In genomic region chr16:30374927-30375326, GRCm38 (mm10) we compare ENCODE assay signal across 14 mouse cellular contexts.
"Had no signal": no experiment of that assay in that cellular context is flagged by ENCODE, and none has a peak within 500 bp of the region (broad histone marks: within the 10 kb centered on the region; RNA-seq: fewer than 3 reads in every experiment).

No protein-coding gene starts in this region.

- H3K9me3 ChIP-seq: embryonic facial prominence, embryonic 10.5 days; embryonic facial prominence, embryonic 12.5 days; embryonic facial prominence, embryonic 13.5 days; embryonic facial prominence, embryonic 15.5 days; forebrain, embryonic 10.5 days; forebrain, embryonic 12.5 days; forebrain, embryonic 13.5 days; forebrain, embryonic 15.5 days had no signal

- H3K27me3 ChIP-seq: embryonic facial prominence, embryonic 12.5 days; embryonic facial prominence, embryonic 13.5 days; embryonic facial prominence, embryonic 15.5 days; forebrain, embryonic 12.5 days; forebrain, embryonic 13.5 days; forebrain, embryonic 15.5 days had no signal

- H3K4me2 ChIP-seq: embryonic facial prominence, embryonic 12.5 days; embryonic facial prominence, embryonic 13.5 days; embryonic facial prominence, embryonic 15.5 days; forebrain, embryonic 12.5 days; forebrain, embryonic 13.5 days; forebrain, embryonic 15.5 days had no signal

- DNase-seq: gastrocnemius, postnatal 14 days; gastrocnemius, postnatal 25 days; heart, adult 2 months had no signal

- H3K4me1 ChIP-seq: embryonic facial prominence, embryonic 10.5 days; embryonic facial prominence, embryonic 12.5 days; embryonic facial prominence, embryonic 13.5 days; embryonic facial prominence, embryonic 15.5 days; forebrain, embryonic 10.5 days; forebrain, embryonic 12.5 days had no signal

- H3K4me3 ChIP-seq: embryonic facial prominence, embryonic 10.5 days; embryonic facial prominence, embryonic 12.5 days; embryonic facial prominence, embryonic 13.5 days; embryonic facial prominence, embryonic 15.5 days; erythroblast, embryonic 14.5 days; forebrain, embryonic 10.5 days; forebrain, embryonic 12.5 days; forebrain, embryonic 13.5 days; forebrain, embryonic 15.5 days; gastrocnemius, adult 2 months; heart, adult 2 months had no signal

- H3K9ac ChIP-seq: embryonic facial prominence, embryonic 12.5 days; embryonic facial prominence, embryonic 13.5 days; embryonic facial prominence, embryonic 15.5 days; forebrain, embryonic 12.5 days; forebrain, embryonic 13.5 days; forebrain, embryonic 15.5 days; forebrain, postnatal 0 days had no signal

- H3K27ac ChIP-seq: embryonic facial prominence, embryonic 10.5 days; embryonic facial prominence, embryonic 12.5 days; embryonic facial prominence, embryonic 13.5 days; embryonic facial prominence, embryonic 15.5 days; forebrain, embryonic 10.5 days; forebrain, embryonic 12.5 days; forebrain, embryonic 13.5 days; forebrain, embryonic 15.5 days; gastrocnemius, adult 2 months; heart, adult 2 months had no signal

- H3K36me3 ChIP-seq: embryonic facial prominence, embryonic 15.5 days; forebrain, embryonic 12.5 days; forebrain, embryonic 15.5 days had no signal
